Mouse (Mus musculus) heart, postnatal 0 days (tissue): Measurements from ENCODE around the gene Fam173a. TPM values are rescaled to one million over a fixed set of nuclear protein-coding genes. Genes with fewer than 3 reads are reported as not detected.
A peak's percentile ranks its signal among the peaks of the same experiment; 100 is the strongest.

ENCODE experiments used
- ATAC-seq: fragments of 200-750 bp; cut with Nextera tagmentation; 2 replicates; pipeline ENCODE4 v1.8.0; 2017; ENCODE audit warnings: low read depth, moderate number of reproducible peaks, moderate library complexity; ENCODE audit not compliant: insufficient read depth
- DNase-seq: peaks from one replicate; pipeline ENCODE4 v3.0.0-alpha.2; 2016; ENCODE audit warnings: low spot score
- H3K27ac ChIP-seq: fragments of 300-500 bp; sonication (generic); 2 replicates; pipeline ENCODE4 v1.5.1; 2014; ENCODE audit warnings: low read depth, mild to moderate bottlenecking
- H3K27me3 ChIP-seq: fragments of 300-500 bp; sonication (generic); 2 replicates; pipeline ENCODE4 v1.6.1; 2014; ENCODE audit warnings: low read length, mixed read lengths; ENCODE audit not compliant: control insufficient read depth, insufficient read depth
- H3K36me3 ChIP-seq: fragments of 300-500 bp; sonication (generic); replicated peaks from 2 replicates; pipeline ENCODE4 v1.6.1; 2014; ENCODE audit warnings: low read length, mixed read lengths; ENCODE audit not compliant: control insufficient read depth, insufficient read depth
- H3K4me1 ChIP-seq: fragments of 300-500 bp; sonication (generic); 2 replicates; pipeline ENCODE4 v1.6.1; 2014; ENCODE audit warnings: antibody characterized with exemption; ENCODE audit not compliant: control insufficient read depth, insufficient read depth
- H3K4me2 ChIP-seq: fragments of 300-500 bp; sonication (generic); 2 replicates; pipeline ENCODE4 v1.6.1; 2014; ENCODE audit warnings: low read depth, mild to moderate bottlenecking, low read length, moderate library complexity
- H3K4me3 ChIP-seq: fragments of 300-500 bp; sonication (generic); 2 replicates; pipeline ENCODE4 v1.5.1; 2014; ENCODE audit warnings: low read depth, low read length
- H3K9ac ChIP-seq: fragments of 300-500 bp; sonication (generic); replicated peaks from 2 replicates; pipeline ENCODE4 v1.6.1; 2014; ENCODE audit warnings: low read depth, low read length, mixed read lengths
- H3K9me3 ChIP-seq: fragments of 300-500 bp; sonication (generic); replicated peaks from 2 replicates; pipeline ENCODE4 v1.6.1; 2016; ENCODE audit warnings: low read length; ENCODE audit not compliant: control insufficient read depth
- CTCF ChIP-seq: IDR thresholded peaks from 2 replicates; pipeline ENCODE4 v1.5.1; 2016; ENCODE audit warnings: antibody characterized with exemption, control low read depth, low read depth
- EP300 ChIP-seq: IDR thresholded peaks from 2 replicates; pipeline ENCODE4 v1.6.1; 2016; ENCODE audit warnings: antibody characterized with exemption, low read depth
- WGBS: fragments of 180-500 bp; shearing (Covaris S2); extraction: QIAGEN DNeasy Blood & Tissue Kit; methylation state at CpG from one replicate; pipeline ENCODE4 v1.1.7; 2014; 5-methylcytosine and 5-hydroxymethylcytosine counted together
- polyA plus RNA-seq: library from polyadenylated mRNA; unstranded; fragments of >200 nt; fragmentation: Nextera tagmentation; extraction: Ambion mirVana; gene quantifications from 2 replicates; pipeline ENCODE4 v1.2.1, GENCODE M21; 2015
- total RNA-seq: library from RNA; depleted of rRNA; stranded (reverse); fragments of >200 nt; gene quantifications from 2 replicates; pipeline ENCODE4 v1.2.3, GENCODE M21; 2014; ENCODE audit warnings: low replicate concordance

The Fam173a gene
- total and polyA plus RNA-seq, 2 experiments from 2014 or later, result 32.5 to 55.6 TPM

GRCm38 (mm10) chr17:25824362-25825142 lies 31.9 kb upstream of the Fam173a start:
- Histone ChIP-seq H3K4me2 (peak overlapping the region; percentile 77), H3K27ac (no peak overlapping the region), H3K36me3 (peaks cover 17% of the 10 kb centered on the region), H3K4me1 (peaks cover 20% of the 10 kb centered on the region), H3K27me3 (peaks cover 16% of the 10 kb centered on the region), H3K9me3 (no peaks in the 10 kb centered on the region), H3K9ac (no peak overlapping the region), H3K4me3 (peak overlapping the region; percentile 69; the same call in 1 of the 2 replicates)
- ATAC-seq, result no peak
- 67% methylated on average over 17 of the region's 17 CpGs for WGBS
- DNase-seq, result no peak
- TF ChIP-seq CTCF (no peak), EP300 (no peak)

- Histone ChIP-seq H3K4me1 (peaks cover 13% of the 10 kb centered on the region), H3K4me2 (peak within 1 kb of the TSS; percentile 77), H3K4me3 (peak within 1 kb of the TSS; percentile 69), H3K9ac (peak within 1 kb of the TSS; percentile 59), H3K9me3 (no peaks in the 10 kb centered on the region), H3K27ac (peak within 1 kb of the TSS; percentile 30; the same call in 1 of the 2 replicates), H3K27me3 (peaks cover 25% of the 10 kb centered on the region), H3K36me3 (peaks cover 17% of the 10 kb centered on the region)
- DNase-seq, result peak; percentile 89
- ATAC-seq, result peak; percentile 80
- TF ChIP-seq EP300, result no peak
- no peak for TF ChIP-seq CTCF
- WGBS, result under 1% methylated on average over 18 of the region's 18 CpGs
Measured at GRCm38 (mm10) chr17:25823452-25823851, 30.8 kb upstream of the Fam173a start, which contains the start of gene Wdr24. Gene Wdr24, plus strand, starts transcription at chr17:25823627.

GRCm38 (mm10) chr17:25818851-25819780 lies 26.4 kb upstream of the Fam173a start:
- H3K27ac ChIP-seq, result no peak overlapping the region
- H3K9ac ChIP-seq, result no peak overlapping the region
- H3K36me3 ChIP-seq, result no peaks in the 10 kb centered on the region
- ATAC-seq (no peak), DNase-seq (no peak)
- peaks cover 4% of the 10 kb centered on the region for H3K4me1 ChIP-seq
- H3K4me3 ChIP-seq, result no peak overlapping the region
- WGBS, result 6% methylated on average over 46 of the region's 46 CpGs
- no peak for TF ChIP-seq CTCF
- TF ChIP-seq EP300, result no peak
- H3K27me3 ChIP-seq, result peaks cover 45% of the 10 kb centered on the region
- H3K4me2 ChIP-seq, result no peak overlapping the region
- H3K9me3 ChIP-seq, result no peaks in the 10 kb centered on the region

- peaks cover 54% of the 10 kb centered on the region for H3K27me3 ChIP-seq
Measured at GRCm38 (mm10) chr17:25817662-25818061, 25.0 kb upstream of the Fam173a start.

GRCm38 (mm10) chr17:25813471-25813870 lies 20.8 kb upstream of the Fam173a start:
- DNase-seq, result peak; percentile 88

More at GRCm38 (mm10) chr17:25817662-25818061, 25.0 kb upstream of the Fam173a start:
- Histone ChIP-seq H3K9ac (no peak overlapping the region), H3K4me3 (no peak overlapping the region), H3K4me2 (no peak overlapping the region), H3K36me3 (no peaks in the 10 kb centered on the region), H3K27ac (no peak overlapping the region), H3K9me3 (no peaks in the 10 kb centered on the region), H3K4me1 (no peaks in the 10 kb centered on the region)
- DNase-seq (no peak), ATAC-seq (no peak)
- WGBS, result 71% methylated on average over 11 of the region's 11 CpGs
- TF ChIP-seq EP300 (no peak), CTCF (no peak)

More at GRCm38 (mm10) chr17:25813471-25813870, 20.8 kb upstream of the Fam173a start:
- no peaks in the 10 kb centered on the region for H3K36me3 ChIP-seq
- H3K4me3 ChIP-seq, result no peak overlapping the region
- 2% methylated on average over 20 of the region's 20 CpGs for WGBS
- ATAC-seq, result peak; percentile 64
- TF ChIP-seq EP300 (no peak), CTCF (peak; percentile 57)
- H3K9me3 ChIP-seq, result no peaks in the 10 kb centered on the region
- H3K27me3 ChIP-seq, result peaks cover 67% of the 10 kb centered on the region
- H3K4me1 ChIP-seq, result peaks cover 6% of the 10 kb centered on the region; the same call in 1 of the 2 replicates
- no peak overlapping the region for H3K9ac ChIP-seq
- H3K27ac ChIP-seq, result no peak overlapping the region
- H3K4me2 ChIP-seq, result no peak overlapping the region
